Mouse (Mus musculus): ENCODE measurements around the gene Phf14.

DNA sequence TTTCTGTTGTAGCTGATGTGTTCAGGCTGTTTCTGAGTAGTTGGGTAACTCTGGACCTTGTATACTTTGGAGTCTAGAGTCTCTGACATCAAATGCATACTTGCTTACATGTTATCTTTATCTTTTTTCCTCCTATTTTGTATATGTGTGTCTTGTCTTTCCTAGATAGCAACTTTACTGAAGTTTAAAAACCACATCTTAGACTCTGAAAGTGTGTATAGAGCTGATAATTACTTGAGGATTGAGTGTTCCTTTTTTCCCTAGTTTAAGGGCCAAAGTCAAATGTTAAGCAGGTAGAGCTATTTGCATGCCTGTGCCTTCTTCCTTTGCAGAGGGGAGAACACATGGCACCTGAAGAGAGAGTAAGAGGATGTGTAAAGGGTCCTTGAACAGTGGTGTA lies 33.3 kb downstream of the Phf14 start:
- TF ChIP-seq CTCF (IDR thresholded peaks at IDR 0.05; ENCODE audit: low read depth, low read length) (no peak), GATA2 (IDR thresholded peaks at IDR 0.05; ENCODE audit: borderline replicate concordance, low read depth, low read length) (no peak), GATA1 (IDR thresholded peaks at IDR 0.05; ENCODE audit: borderline replicate concordance, low read length) (no peak), TAL1 (conservative IDR thresholded peaks at IDR 0.05; ENCODE audit: low read depth, low read length) (peak; percentile 51)

Data from G1E (cell line).